Mouse (Mus musculus): ENCODE results near the gene Cdkn3.
"Not testable (repeated sequence)": the region's sequence is repeated elsewhere in the genome, so short reads cannot be mapped to it uniquely, and the experiment has no call there.

Cdkn3 gene

DNA sequence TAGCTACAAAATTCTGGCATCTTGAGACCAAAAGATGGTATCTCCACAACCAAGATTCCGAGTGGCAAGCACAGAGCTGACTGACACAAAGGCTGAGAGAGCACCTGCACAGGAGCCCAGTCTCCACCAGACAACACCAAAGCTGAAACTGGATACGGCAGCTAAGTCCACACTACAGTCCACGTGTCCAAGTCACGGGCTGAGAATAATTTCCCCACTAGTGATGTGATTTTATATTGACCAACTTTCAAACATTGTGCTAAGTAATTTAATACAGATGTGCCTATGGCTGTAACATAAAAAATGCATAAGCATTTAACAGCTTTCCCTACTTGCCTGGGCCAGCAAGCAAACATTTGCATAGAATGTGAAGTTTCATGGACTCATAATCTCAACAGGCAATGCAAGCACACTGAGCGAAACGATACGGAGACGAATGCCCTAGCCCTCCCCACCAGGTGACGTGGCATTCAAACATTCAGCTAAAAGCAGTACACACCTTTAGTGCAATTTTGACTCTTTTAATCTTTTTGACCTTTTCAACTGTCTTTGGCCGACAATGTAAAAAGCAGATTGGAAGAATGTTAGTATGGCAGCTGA lies 23.1 kb downstream of the Cdkn3 start:
- no peak for DNase-seq (ENCODE audit: low read depth, low spot score)

DNA sequence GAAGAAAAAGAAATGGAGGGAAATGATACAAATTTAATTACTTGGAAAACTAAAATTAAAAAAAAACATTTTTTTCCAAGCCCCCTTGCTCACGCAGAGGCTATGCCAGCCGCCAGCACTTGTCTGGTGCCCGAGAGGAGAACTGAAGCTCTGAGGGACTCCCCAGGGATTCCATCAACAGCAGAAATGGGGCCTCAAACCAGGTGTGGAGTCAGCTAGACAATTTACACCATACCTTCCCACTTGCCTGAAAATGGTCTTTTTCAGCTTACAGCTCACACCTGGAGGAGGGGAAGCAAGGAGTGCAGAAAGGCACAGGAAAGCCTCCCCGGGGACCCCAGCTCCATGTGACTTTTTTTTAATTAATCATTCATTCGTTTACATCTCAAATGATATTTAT lies 24.9 kb downstream of the Cdkn3 start:
- no peak for DNase-seq (ENCODE audit: low read depth, low spot score)

DNA sequence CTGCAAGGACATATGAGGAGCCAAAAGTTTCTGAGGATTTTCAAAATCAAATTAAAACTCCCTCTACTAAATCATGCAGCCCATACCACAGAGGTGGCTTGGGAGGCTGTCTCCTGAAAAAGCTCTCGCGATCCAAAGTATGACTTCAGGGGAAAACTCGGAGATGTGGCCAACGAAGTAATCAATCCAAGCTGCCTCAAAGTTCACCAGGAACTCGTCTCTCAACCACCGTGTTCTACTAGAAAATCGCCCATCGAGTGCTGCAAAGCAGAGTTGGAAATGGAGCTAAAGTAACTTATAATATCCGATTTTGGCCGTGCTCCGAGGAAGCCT lies 27.1 kb downstream of the Cdkn3 start:
- no peak for DNase-seq (ENCODE audit: low read depth, low spot score)

DNA sequence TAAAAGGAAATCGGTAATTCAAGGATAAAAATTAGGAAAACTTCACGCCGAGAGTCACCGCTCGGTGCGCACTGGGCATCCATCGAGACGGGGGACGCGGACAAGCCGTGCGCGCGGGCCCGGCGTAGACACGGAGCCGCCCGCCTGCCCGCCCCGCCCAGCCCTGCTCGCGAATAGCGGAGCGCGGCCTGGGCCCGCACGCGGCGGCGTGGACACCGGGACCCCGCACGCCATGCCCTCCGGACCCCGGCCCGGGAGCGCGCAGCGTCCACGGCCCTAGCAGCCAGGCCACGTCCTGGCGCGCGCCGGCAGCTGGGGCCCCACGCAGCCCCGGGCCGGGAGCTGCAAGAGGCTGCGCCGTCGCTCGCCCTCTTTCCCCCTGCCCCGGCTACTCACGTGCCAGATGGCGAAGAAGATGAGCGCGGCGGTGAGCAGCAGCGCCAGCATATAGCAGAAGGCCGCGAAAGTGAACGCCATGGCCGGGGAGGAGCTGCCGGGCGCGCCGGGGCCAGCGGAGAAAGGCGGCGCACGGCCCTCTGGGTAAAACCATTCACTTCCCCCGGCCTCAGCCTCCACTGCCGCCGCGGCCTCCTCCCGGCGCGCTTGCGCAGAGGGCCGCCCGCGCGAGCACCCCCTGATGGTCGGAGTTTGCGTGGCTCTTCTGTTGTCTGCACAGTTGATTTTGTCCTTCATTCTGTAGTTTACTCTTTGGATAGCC lies 27.6 kb downstream of the Cdkn3 start, which contains the start of gene Cnih1:
TSS of gene Cnih1 (minus strand) at position 625 of the 718 bp plus-strand sequence.
- DNase-seq (ENCODE audit: low read depth, low spot score) = peak; percentile 77

DNA sequence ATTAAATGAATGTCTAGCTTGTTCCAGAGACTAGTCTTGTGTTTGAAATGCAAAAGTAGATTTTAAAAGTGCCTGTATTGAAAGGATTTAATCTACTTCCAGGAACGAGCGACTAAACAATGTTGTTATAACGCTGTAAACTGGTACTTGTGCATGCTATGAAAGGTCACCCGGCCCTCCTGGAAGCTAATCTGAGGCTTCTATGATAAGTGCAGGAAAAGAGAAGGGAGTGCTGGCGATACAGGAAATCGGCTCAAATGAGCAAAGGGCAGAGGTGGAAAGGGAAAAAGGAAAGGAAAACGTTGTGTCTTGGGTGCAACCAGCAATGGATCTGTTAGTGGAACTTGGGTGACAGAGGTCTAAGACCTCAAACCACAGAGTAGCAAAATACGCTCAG lies 28.2 kb downstream of the Cdkn3 start:
- DNase-seq (ENCODE audit: low read depth, low spot score) = no peak

DNA sequence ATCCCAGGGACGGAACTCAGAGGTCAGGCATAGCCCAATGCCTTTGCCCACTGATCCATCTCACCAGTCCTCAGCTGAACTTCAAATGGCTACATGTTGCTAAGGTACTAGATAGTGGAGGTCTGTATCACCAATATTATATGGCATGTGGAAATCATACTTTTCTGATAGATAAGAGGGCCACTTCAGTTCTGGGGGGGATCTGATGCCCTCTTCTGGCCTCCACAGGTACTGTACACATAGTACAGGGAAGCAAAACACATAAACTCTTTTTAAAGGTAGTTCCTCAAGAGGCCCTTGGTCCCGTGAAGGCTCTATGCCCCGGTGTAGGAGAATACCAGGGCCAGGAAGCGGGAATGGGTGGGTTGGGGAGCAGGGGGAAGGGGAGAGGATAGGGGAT lies 30.0 kb downstream of the Cdkn3 start:
- DNase-seq (ENCODE audit: low read depth, low spot score) = no peak

- DNase-seq (ENCODE audit: low read depth, low spot score) = no peak
Measured at GRCm38 (mm10) chr14:46790723-46791122, 30.4 kb downstream of the Cdkn3 start.

DNA sequence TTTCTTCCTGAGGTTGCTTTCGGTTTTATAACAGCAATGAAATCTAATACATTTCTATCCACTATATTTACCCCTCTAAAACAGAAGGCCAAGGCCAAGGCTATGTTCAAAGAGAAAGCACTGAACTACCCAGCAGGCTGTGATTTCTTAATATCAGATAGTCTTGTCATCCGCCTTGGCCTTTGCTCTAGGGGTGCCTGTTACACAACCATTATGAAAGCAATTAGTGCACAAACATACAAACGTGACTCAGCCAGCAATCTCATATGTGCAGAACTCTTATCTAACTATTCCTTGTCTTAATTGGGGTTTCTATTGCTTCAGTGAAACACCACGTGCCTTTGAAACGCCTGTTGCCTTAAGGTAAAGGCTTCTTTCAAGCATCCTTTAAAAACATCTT lies 33.8 kb downstream of the Cdkn3 start:
- no peak for DNase-seq (ENCODE audit: low read depth, low spot score)

GRCm38 (mm10) chr14:46800684-46801345 lies 40.5 kb downstream of the Cdkn3 start:
- DNase-seq (ENCODE audit: low read depth, low spot score) = no peak

- DNase-seq (ENCODE audit: low read depth, low spot score) = no peak
Measured at GRCm38 (mm10) chr14:46803259-46803658, 42.9 kb downstream of the Cdkn3 start.

GRCm38 (mm10) chr14:46803791-46804190 lies 43.5 kb downstream of the Cdkn3 start:
- no peak for DNase-seq (ENCODE audit: low read depth, low spot score)

DNA sequence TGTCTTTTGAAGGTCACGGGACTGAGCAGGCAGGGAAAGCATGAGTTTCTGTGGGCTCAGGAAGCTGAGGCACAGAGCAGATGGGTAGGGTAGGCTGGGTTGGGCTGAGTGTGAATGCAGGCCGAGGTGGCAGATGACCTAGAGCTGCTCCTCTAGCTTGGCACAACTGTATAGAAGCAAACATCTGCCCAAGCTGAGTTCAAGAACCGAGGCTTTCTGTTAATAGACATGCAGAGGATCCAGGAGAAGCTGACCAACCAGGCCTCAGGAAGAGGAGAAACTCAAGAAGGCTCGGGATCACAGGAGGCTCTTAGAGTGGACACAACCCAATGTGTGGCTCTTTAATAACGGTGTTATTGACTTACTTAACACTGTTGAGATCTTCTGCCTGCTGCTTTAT lies 45.8 kb downstream of the Cdkn3 start:
- no peak for DNase-seq (ENCODE audit: low read depth, low spot score)

DNA sequence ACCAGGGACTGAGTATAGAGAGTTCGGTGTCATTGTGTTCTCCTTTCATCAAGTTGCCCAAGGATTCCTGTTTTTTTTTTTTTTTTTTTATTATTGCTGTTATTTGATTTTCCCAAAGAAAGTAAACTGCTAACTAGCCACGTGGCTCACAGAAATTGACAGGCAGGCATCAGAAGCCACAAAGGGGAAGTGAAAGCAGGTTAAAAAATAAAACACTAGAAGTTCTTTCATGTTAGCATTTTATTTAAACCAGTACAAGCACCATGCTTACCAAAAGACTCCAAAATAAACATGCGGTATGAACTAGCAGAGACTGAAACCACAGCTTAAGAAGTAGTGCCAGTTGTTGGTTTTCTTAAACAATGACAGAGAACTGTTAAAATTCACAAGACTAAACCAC lies 47.6 kb downstream of the Cdkn3 start:
- no peak for DNase-seq (ENCODE audit: low read depth, low spot score)

GRCm38 (mm10) chr14:46815640-46816039 lies 55.3 kb downstream of the Cdkn3 start:
- no peak for DNase-seq (ENCODE audit: low read depth, low spot score)

DNA sequence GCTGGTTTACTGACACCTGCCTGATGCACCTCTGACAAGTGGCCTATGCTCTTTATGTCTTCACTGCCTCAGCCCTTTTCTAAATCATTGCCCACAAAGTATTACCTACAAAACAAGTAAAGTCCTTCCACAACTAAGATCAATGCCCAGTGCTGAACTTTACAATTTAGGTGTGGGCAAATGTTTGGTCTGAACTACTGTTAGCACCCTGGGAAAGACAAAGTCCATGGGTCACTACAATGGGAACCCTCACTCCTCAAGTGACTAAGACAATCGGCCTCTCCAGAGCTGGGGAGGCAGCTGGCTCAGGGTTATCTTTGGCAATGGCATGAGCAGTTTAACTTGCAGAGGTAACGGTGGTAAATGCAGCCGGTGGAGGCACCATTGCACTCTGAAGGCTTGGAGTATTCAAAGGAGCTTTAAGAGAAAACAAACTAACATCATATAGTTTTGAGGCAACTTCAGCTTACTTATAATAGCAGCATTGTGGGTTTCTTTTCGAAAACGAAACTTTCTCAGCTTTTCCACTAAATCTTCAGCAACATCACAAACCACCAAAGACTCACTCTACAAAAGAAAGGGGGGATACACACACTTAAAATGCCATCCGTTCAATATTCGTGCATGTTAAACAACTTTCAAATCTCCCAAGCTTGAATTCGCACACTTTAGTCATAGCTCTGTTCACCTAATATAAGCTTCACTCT lies 56.7 kb downstream of the Cdkn3 start:
- no peak for DNase-seq (ENCODE audit: low read depth, low spot score)

DNA sequence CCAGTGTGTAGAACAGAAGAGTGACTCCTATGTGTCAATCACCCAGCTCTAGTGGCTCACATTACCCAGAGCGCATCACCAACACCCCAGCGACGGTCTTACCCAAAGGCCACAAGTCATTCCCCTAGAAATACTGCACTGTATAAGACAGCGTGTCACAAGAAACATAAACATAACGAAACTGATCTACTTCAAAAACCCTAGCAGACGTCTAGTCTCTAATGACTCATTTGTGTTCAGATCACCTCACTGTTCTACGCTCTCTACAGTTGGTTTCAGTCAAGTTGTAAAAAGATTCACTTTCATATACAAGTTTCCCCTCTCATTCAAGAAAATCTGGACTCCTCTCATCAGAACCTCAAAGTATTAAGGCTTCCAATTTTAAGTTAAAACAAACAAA lies 58.4 kb downstream of the Cdkn3 start:
- DNase-seq (ENCODE audit: low read depth, low spot score) = no peak

- not testable (repeated sequence) for DNase-seq (ENCODE audit: low read depth, low spot score)
Measured at GRCm38 (mm10) chr14:46819961-46820360, 59.6 kb downstream of the Cdkn3 start.

Data from telencephalon, adult 2 months (tissue).